Mouse (Mus musculus): Measurements from ENCODE around the gene Cd209e. TPM values are rescaled to one million over a fixed set of nuclear protein-coding genes. Genes with fewer than 3 reads are reported as not detected.
A peak's percentile ranks its signal among the peaks of the same experiment; 100 is the strongest.
"Not testable (repeated sequence)": the region's sequence is repeated elsewhere in the genome, so short reads cannot be mapped to it uniquely, and the experiment has no call there.

Gene Cd209e
- total RNA-seq (2022): not detected

- DNase-seq (ENCODE audit: low spot score in 2 of 2): no peak
Observed at GRCm38 (mm10) chr8:3854209-3854608, at the start of gene Cd209e. Gene Cd209e (minus strand): TSS chr8:3854309.

GRCm38 (mm10) chr8:3878455-3878854, 24.3 kb upstream of the Cd209e start, which contains the start of gene Cd209d:
Gene Cd209d (minus strand): TSS chr8:3878555.
- no peak for DNase-seq (ENCODE audit: low spot score in 2 of 2)

GRCm38 (mm10) chr8:3876121-3876520, 22.0 kb upstream of the Cd209e start:
- no peak for DNase-seq (ENCODE audit: low spot score in 2 of 2)

- not testable (repeated sequence) for DNase-seq (ENCODE audit: low spot score in 2 of 2)
Observed at GRCm38 (mm10) chr8:3862736-3863135, 8.6 kb upstream of the Cd209e start.

GRCm38 (mm10) chr8:3803091-3803490, 51.0 kb downstream of the Cd209e start:
- DNase-seq (ENCODE audit: low spot score in 2 of 2): peak in 1 of 2 experiments; percentile 15

Other genes starting within 250 kb of the Cd209e start
- gene Xab2, start 233.0 kb downstream of the Cd209e start, total RNA-seq (2022): 10 to 100 TPM; 38.1 to 41.5 (median 40.5) TPM
- 10 to 100 TPM; 55.9 to 90.3 (median 75.7) TPM for gene Pet100, start 232.8 kb downstream of the Cd209e start, total RNA-seq (2022)
- gene Pcp2, start 228.8 kb downstream of the Cd209e start, total RNA-seq (2022): not detected
- gene Stxbp2, start 223.4 kb downstream of the Cd209e start, total RNA-seq (2022): 10 to 100 TPM; 55.4 to 80.3 (median 63.3) TPM
- gene Retn, start 198.5 kb downstream of the Cd209e start, total RNA-seq (2022): 1 to 10 TPM in 3 of 4 experiments, under 1 TPM in 1; 0.96 to 1.5 (median 1.1) TPM
- under 1 TPM in 2 of 4 experiments, not detected in 2; 0.42 to 0.59 TPM for gene Mcemp1, start 188.6 kb downstream of the Cd209e start, total RNA-seq (2022)
- gene Fcor, start 181.9 kb downstream of the Cd209e start, total RNA-seq (2022): 10 to 100 TPM; 11.6 to 18.0 (median 13.9) TPM
- gene Trappc5, start 178.0 kb downstream of the Cd209e start, total RNA-seq (2022): 10 to 100 TPM; 27.3 to 29.4 (median 28.7) TPM
- gene Fcer2a, start 160.1 kb downstream of the Cd209e start, total RNA-seq (2022): not detected
- gene Clec4g, start 133.7 kb downstream of the Cd209e start, total RNA-seq (2022): under 1 TPM in 2 of 4 experiments, not detected in 2; 0.27 to 0.40 TPM
- 1 to 10 TPM in 3 of 4 experiments, under 1 TPM in 1; 0.41 to 1.5 (median 1.2) TPM for gene Cd209a, start 105.3 kb downstream of the Cd209e start, total RNA-seq (2022)
- gene Cd209d, start 24.2 kb upstream of the Cd209e start, total RNA-seq (2022): not detected
- gene Cd209b, start 72.5 kb upstream of the Cd209e start, total RNA-seq (2022): 1 to 10 TPM in 2 of 4 experiments, under 1 TPM in 2; 0.70 to 1.5 (median 1.1) TPM
- gene Cd209c, start 100.4 kb upstream of the Cd209e start, total RNA-seq (2022): under 1 TPM in 3 of 4 experiments, not detected in 1; 0.41 to 0.65 (median 0.49) TPM